Mouse (Mus musculus) CD4-positive helper T cell, adult 2 months (primary cell): ENCODE results near the gene Maml2.
A peak's percentile ranks its signal among the peaks of the same experiment; 100 is the strongest.

Source experiments
- DNase-seq: peaks from one replicate; pipeline ENCODE4 v3.0.0-alpha.2; 2012; ENCODE audit warnings: low read depth, missing footprints, low spot score

The Maml2 gene

DNA sequence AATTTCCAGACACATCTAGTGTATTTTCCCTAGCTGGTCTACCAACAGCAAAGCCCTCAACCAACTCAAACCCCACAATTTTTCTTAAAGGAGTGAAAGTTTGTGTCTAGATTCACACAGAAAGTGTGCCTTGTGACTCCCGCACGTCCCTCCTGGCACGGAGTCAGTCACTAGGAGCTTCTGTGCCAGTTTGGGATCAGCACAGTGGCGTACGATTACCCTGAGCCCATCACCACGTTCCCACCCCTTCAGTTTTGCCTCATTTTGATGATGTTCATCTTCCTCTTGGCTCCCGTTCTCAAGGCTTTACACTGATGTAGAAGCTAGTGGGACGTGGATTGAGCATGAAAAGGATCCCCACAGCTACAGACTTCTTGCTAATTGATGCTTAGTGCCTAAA is 314.6 kb downstream of the Maml2 start:
- no peak for DNase-seq

DNA sequence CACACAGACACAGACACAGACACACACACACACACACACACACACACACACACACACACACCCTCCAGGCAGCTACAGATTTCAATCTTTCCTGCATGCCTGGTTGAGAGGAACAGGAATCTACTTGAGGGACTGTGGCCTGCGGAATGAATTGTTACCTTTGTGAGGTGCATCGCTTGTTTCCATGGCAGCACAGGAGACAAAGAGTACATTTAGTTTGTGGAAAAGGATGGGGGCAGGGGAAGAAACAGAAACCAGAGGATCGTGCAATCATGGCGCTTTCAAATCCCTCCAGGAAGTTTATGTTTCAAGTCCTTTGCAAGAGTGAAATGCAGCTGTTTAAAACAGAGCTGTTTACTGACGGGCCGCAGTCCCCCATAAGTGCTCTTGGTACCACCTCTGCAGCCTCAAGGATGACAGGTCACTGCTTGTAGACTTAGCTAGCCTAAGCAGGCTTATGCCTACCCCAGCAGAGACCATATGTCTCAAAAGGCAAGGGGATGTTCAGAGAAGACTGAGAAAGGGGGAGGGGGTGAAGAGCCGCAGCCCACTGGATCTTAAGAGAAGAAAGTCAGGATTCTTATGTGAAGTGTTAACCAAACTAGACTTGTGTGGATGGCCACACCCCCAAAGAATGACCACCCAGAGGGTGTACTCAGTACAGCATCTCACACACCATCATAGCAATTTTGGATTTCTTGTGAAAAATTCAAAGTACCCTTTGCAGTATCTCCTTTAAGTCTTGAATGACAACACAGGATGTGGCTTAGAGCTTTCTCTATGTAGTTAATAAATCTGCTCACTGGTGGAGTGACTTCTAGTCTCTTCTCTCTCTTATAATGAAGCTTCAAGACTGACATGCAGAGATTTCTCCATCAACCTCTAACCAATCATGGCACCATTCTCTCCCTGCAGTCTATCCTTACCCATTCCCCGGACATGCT is 315.8 kb downstream of the Maml2 start:
- DNase-seq: peak; percentile 47

DNA sequence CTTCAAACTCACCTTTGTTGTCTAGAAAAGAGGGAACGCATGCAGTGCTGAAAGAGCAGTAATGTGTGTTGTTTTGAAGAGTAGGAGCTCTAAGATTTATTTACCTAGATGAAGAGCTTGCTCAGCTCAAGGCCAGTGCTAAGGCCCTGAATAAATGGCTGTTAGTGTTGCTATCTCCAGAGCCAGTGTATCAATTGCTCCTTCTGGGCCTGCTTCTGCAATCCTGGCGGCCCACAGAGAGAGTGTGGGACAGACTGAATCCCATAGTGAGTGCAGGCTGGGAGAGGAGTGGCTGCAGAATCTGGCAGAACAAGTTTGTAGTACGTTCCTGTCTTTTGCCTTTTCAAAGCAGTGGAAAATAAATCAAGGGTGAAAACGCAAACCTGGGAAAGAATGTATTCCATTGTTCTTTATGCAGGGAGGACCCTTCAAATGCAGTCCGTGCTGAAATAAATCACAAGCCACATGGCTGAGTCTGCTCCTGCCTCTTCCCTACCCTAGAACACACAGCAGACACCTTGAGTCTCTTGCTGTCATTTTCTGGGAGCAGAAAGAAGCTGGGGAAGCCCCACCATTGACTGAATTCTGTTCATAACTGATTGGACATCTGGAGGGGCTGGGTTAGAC is 318.7 kb downstream of the Maml2 start:
- DNase-seq: no peak

DNA sequence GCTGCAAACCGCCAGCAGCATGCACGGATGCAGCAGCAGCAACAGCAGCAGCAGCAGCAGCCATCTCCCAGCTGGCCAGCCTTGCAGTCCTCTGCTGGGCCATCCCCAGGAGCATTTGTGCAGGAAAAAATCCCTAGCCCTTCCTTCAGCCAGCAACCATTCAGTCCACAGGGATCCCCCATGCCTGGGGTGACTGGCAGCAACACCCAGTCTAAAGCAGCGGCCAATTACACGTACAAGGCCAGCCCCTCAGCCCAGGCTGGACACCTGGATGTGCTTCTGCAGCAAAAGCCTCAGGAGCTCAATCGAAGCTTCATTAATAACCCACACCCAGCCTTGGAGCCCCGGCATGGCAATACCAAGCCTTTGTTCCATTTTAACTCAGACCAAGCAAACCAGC is 323.0 kb downstream of the Maml2 start:
- DNase-seq: no peak

DNA sequence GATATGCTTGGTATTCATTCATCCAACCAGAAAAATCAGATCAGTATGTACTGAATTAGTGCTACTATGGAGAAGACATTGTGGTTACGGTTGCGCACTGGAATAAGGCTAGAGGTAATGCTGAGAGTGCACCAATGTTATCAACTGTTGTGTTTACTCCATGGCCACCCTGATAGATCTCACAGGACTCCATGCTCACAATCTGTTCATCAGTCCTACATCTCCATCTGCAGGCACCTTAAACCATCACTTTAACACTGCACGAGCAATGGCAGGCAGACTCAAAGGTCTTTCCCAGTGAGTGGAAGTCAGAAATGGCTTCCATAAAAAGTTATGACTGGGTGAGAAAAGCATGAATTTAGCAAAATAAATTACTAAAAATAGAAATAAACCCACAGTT is 324.2 kb downstream of the Maml2 start:
- DNase-seq: no peak

DNA sequence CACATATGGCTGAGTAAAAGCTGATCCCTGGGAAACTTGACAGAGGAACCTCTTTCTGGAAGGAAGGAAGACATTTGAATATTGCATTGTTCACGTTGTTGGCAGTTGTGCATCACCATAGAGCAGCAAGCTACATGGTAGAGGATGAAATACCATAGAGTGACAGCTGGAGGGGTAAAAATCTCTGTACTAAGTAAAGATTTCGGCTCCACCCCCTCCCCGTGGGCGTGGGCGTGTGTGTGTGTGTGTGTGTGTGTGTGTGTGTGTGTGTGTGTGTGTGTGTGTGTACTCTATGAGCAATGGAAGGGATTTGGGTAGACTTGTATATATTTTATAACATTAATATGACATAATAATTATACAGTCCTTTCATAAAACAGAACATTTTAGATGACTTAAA is 324.7 kb downstream of the Maml2 start:
- DNase-seq: no peak

DNA sequence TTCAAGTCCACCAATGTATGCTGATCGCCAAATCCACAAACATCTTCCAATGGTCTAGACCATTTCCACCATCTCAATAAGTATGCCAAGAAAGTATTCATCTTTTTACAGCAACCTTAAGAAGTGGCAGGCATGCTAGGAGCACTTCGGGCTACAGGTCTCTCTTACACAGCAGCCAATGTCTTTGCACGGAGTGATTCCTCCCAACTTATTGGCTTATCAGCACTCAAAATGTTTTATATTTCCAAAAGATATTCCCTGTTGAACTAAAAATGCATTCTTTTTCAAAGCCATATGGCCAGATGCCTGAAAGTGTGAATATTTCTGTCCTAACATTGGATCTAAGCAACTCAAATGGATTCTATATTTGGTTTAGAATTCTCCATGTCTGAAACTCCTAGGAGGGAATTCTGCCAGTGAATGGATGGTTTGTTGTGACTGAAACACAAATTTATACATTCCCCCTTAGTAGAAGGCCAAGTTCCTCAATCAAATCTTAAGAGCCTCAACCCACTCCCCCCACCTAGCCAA is 326.2 kb downstream of the Maml2 start:
- no peak for DNase-seq

- DNase-seq: no peak
Measured at GRCm38 (mm10) chr9:13624780-13625179, 327.0 kb downstream of the Maml2 start.

DNA sequence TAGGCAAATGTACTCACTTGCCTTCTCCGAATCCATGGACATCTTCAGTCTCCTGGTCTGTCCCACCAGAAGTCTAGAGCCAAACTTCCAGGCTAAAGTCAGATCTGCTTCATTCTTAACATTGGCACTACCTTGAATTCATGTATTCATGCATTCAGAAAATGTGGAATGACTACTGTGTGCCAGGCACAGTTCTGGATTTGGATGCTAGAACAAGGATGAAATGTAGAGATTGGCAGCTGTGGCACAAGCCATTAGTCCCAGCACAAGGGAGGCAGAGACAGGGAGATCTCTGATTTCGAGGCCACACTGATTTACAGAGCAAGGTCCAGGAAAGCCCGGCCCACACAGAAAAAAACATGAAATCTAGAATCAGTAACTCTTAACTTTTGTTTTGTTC is 327.5 kb downstream of the Maml2 start:
- DNase-seq: no peak

GRCm38 (mm10) chr9:13626480-13626879 is 328.7 kb downstream of the Maml2 start:
- no peak for DNase-seq

- no peak for DNase-seq
Measured at GRCm38 (mm10) chr9:13633371-13633770, 335.6 kb downstream of the Maml2 start.

DNA sequence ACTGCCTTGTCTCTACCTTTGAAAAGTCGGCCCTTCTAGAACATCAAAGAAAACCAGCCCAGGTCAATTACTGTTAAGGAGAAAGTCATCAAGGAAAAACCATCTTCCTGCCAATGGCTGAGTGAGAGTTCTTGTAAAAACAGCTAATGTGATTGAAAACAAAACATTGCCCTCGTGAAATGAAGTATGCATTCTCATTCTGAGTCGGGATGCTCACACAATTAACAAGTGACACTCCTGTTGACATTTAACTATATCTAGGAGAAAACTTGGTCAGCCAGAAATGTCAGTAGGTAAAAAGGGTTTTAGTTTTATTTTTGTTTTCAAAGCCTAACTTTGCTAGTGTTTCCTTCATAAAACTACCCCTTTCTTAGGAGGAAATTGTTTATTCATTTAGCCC is 341.9 kb downstream of the Maml2 start:
- no peak for DNase-seq

- no peak for DNase-seq
Measured at GRCm38 (mm10) chr9:13645153-13645552, 347.4 kb downstream of the Maml2 start.

DNA sequence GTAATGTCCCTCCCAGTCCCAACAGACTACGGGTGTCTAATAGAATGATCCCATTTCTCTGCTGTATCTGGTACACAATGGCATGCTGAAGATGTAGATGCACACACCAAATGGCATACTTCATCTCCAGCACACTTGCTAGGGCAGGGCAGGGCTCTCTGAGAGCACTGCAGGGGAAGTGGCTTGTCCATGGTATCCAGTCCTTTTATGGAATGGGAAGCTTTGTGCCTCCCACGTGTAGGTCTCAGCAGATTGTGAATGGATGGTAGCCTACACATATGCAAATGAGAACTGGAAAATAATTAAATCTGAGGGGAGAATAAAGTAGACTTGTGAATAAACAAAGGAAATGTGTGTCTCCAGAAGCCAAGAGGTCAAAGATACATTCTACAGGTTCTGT is 353.3 kb downstream of the Maml2 start:
- no peak for DNase-seq

DNA sequence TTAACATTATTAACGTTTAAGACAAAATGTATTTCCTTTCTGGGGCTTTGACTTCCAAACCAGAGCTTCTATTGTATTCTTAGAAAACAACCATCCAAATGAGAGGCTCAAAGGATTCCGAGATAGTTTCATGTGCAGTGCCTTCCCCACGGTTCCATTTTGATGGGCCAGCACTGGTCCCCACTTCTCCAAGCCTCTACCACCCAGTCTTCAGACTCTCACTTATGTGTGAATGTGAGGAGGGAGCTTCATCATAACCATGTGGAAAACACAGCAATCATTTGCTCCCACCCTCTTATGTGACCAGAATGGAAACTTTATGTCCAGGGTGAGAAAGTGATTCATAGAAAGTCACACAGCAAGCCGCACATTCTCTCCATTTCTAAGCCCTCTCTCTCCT is 354.1 kb downstream of the Maml2 start:
- no peak for DNase-seq

- no peak for DNase-seq
Measured at GRCm38 (mm10) chr9:13652389-13652877, 354.7 kb downstream of the Maml2 start.

GRCm38 (mm10) chr9:13652917-13653316 is 355.2 kb downstream of the Maml2 start:
- peak; percentile 47 for DNase-seq

DNA sequence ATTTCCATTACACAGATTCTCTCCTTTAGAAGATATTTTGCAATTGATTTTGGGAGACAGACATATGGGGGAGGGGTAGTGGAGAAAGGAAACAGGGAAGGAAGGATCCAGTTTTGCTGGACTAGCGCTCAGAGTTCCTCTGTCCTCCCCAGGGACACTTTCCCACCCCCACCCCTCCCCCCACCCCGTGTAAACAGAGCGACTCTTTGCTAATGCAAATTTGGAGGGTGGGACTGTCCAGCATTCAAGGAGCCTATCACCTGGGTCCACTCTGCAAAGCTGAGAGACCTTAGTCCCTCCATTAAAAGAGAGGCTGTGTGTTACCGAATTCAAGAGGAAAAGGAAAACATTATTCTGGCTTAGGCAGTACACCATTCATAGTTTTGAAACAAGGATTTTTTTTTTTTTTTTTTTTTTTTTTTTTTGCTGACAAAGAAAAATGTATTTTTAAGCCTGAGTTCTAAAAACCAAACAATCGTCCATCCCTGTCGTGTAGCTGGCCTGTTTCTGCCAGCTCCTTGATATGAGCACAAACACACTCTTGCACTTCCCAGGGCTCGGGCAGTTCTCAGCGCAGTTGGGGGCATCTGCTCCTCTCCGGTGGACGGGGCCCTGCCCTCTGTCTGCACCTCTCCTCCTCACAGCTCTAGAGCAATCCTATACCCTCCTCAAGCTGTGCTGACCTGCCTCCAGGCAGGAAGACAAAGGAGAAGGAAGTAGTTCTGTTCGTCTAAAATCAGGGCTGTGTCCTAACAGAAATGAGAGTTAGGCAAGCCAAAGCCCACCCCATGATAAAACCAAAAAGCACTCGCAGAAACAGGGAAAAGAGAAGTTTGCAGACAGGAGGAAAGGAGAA is 364.2 kb downstream of the Maml2 start:
- no peak for DNase-seq

- DNase-seq: no peak
Measured at GRCm38 (mm10) chr9:13665487-13665969, 367.8 kb downstream of the Maml2 start.

DNA sequence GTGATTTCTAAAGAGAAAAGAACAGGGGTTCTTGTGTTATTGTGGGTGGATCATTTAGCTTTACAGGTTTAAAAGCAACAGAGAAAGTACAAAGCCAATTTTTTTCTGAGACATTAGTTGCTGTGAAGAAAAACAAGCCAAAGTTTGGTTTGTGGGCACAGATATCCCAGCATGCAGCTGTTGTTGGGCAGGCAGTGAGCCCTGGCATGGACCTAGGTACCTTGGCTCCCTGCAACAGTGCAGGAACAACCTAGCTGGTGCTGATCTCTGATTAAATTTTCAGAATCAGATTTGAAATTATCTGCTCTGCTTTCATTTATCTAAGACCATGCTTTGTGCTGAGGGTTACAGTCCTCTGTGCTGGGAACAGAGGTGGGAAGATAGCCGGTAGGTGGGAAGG is 370.2 kb downstream of the Maml2 start:
- DNase-seq: no peak

- no peak for DNase-seq
Measured at GRCm38 (mm10) chr9:13668742-13669141, 371.0 kb downstream of the Maml2 start.
